Comparison of ENCODE assay signal across 8 mouse cellular contexts in the genomic region with DNA sequence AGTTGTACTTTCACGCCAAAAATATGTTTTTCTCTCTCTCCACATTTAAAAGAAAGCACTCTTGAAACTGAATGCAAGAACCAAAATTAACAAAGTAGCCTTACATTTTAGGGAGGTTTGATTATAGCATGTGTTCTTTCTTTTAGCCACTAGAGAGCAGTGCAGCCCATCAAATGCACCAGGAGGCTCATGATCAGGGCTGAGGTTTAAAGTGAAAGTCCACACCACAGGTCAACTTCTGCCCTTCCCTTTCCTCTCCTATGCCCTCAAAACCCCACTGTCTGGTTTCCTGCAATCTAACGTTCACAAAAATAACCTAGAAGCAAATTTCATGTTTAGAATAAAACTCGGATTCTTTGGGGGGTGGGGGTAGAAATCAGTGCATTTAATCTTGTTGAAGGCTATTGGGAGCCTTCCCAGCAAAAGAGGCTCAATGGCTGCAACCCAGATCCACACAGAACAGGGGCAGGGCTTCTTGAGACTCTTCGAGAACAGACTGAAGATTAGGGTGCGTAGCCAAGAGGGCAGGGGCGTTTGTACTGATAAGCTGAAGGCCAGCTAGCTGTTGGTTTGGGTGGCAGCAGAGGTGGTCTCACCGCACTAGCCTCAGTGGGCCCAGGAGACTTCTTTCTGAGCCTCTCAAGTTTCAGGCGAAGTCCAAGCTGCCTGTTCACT. TPM values are rescaled to one million over a fixed set of nuclear protein-coding genes. Genes with fewer than 3 reads are reported as not detected.
A peak's percentile ranks its signal among the peaks of the same experiment; 100 is the strongest.
DNase-seq lines count a peak whose midpoint lies in the region; ATAC-seq lines count a peak whose summit lies in the region.

No protein-coding gene starts in this region.

- WGBS in forebrain, embryonic 14.5 days = 41% methylated on average over 8 of the region's 8 CpGs
- WGBS in hindbrain, embryonic 16.5 days = 46% methylated on average over 8 of the region's 8 CpGs
- 48% methylated on average over 8 of the region's 8 CpGs for WGBS in midbrain, embryonic 13.5 days

- no peaks in the 10 kb centered on the region for H3K36me3 ChIP-seq in forebrain, embryonic 14.5 days (ENCODE audit: control insufficient read depth, insufficient read depth, low read length)
- no peaks in the 10 kb centered on the region for H3K36me3 ChIP-seq in hindbrain, embryonic 16.5 days (ENCODE audit: control insufficient read depth, insufficient read depth, low read length)
- no peaks in the 10 kb centered on the region for H3K36me3 ChIP-seq in midbrain, embryonic 13.5 days

- H3K27ac ChIP-seq in forebrain, embryonic 14.5 days (ENCODE audit: low read depth, low read length) = no peak overlapping the region
- no peak overlapping the region for H3K27ac ChIP-seq in hindbrain, embryonic 16.5 days (ENCODE audit: low read depth, low read length)
- H3K27ac ChIP-seq in midbrain, embryonic 13.5 days = no peak overlapping the region

- H3K4me1 ChIP-seq in forebrain, embryonic 14.5 days (ENCODE audit: control insufficient read depth, insufficient read depth, low read length) = no peaks in the 10 kb centered on the region
- no peaks in the 10 kb centered on the region; the same call in 1 of the 2 replicates for H3K4me1 ChIP-seq in hindbrain, embryonic 16.5 days (ENCODE audit: control insufficient read depth, insufficient read depth, low read depth, low read length)
- H3K4me1 ChIP-seq in midbrain, embryonic 13.5 days (replicated peaks) = no peaks in the 10 kb centered on the region

- intact Hi-C loops in left cerebral cortex, postnatal 4 days (cut with DNase I) = loop anchor here (10.0 kb wide), 2 partner anchors 364 to 1844 kb away; no protein-coding TSS in a partner anchor

- H3K9me3 ChIP-seq in forebrain, embryonic 14.5 days (replicated peaks; ENCODE audit: control insufficient read depth, low read length) = no peaks in the 10 kb centered on the region
- H3K9me3 ChIP-seq in hindbrain, embryonic 16.5 days (ENCODE audit: control insufficient read depth, low read length) = no peaks in the 10 kb centered on the region
- H3K9me3 ChIP-seq in midbrain, embryonic 13.5 days = no peaks in the 10 kb centered on the region

- no peaks in the 10 kb centered on the region for H3K27me3 ChIP-seq in forebrain, embryonic 14.5 days (replicated peaks; ENCODE audit: control insufficient read depth, insufficient read depth, low read length)
- no peaks in the 10 kb centered on the region for H3K27me3 ChIP-seq in hindbrain, embryonic 16.5 days (replicated peaks; ENCODE audit: control insufficient read depth, insufficient read depth, low read length)
- H3K27me3 ChIP-seq in midbrain, embryonic 13.5 days = no peaks in the 10 kb centered on the region

- peak; percentile 81 for ATAC-seq in forebrain, embryonic 14.5 days
- peak; percentile 80 for ATAC-seq in hindbrain, embryonic 16.5 days
- ATAC-seq in midbrain, embryonic 13.5 days = peak; percentile 73

- no peak overlapping the region for H3K4me2 ChIP-seq in forebrain, embryonic 14.5 days (ENCODE audit: low read length)
- peak overlapping the region; percentile 34; the same call in 1 of the 2 replicates for H3K4me2 ChIP-seq in hindbrain, embryonic 16.5 days (ENCODE audit: low read length)
- H3K4me2 ChIP-seq in midbrain, embryonic 13.5 days (replicated peaks) = no peak overlapping the region

- no peak overlapping the region for H3K9ac ChIP-seq in forebrain, embryonic 14.5 days (ENCODE audit: low read length)
- H3K9ac ChIP-seq in hindbrain, embryonic 16.5 days (ENCODE audit: low read depth, low read length) = no peak overlapping the region
- no peak overlapping the region for H3K9ac ChIP-seq in midbrain, embryonic 13.5 days (replicated peaks)

- H3K4me3 ChIP-seq in forebrain, embryonic 14.5 days (ENCODE audit: low read depth, low read length) = no peak overlapping the region
- H3K4me3 ChIP-seq in hindbrain, embryonic 16.5 days (ENCODE audit: low read length) = no peak overlapping the region
- H3K4me3 ChIP-seq in midbrain, embryonic 13.5 days (replicated peaks) = no peak overlapping the region

- DNase-seq in thymus, postnatal 0 days (ENCODE audit: low spot score) = peak; percentile 26
- DNase-seq in thymus, postnatal 14 days = no peak
- DNase-seq in brain, embryonic 18.5 days (ENCODE audit: low read depth, low spot score) = peak; percentile 16
- peak; percentile 71 for DNase-seq in forebrain, embryonic 14.5 days (ENCODE audit: low spot score)
- peak; percentile 17 for DNase-seq in left cerebral cortex, postnatal 4 days
- no peak for DNase-seq in T-cell, adult 2 months (ENCODE audit: low spot score)

RNA-seq across cellular contexts. Expression of a gene that starts 59.3 kb away (rescaled TPM):
- polyA plus RNA-seq in thymus, postnatal 0 days (2015; fragmentation: Nextera tagmentation; extraction: Ambion mirVana) = 7.5 TPM in 2 replicates
- 7.9 and 8.1 TPM in 2 replicates for polyA plus RNA-seq in forebrain, embryonic 14.5 days (2014; fragmentation: Nextera tagmentation; extraction: Ambion mirVana)
- 4.9 and 5.5 TPM in 2 replicates for polyA plus RNA-seq in hindbrain, embryonic 16.5 days (2015; fragmentation: Nextera tagmentation; extraction: Ambion mirVana)
- total RNA-seq in left cerebral cortex, postnatal 4 days (2021) = 10 to 100 TPM; 29.4 to 30.2 TPM
- 3.8 and 4.7 TPM in 2 replicates for polyA plus RNA-seq in midbrain, embryonic 13.5 days (2015; fragmentation: Nextera tagmentation; extraction: Ambion mirVana)

Comparison
In these comparisons a context has a peak if more than half of its experiments do, and no peak if none do; other contexts are left out.
1. DNase-seq: peak in thymus, postnatal 0 days (single experiment), brain, embryonic 18.5 days (single experiment), forebrain, embryonic 14.5 days (single experiment) and left cerebral cortex, postnatal 4 days (single experiment); none in thymus, postnatal 14 days (single experiment) and T-cell, adult 2 months (single experiment).
2. Peak in every context shown above with its lines, with median percentiles within 50 percentile points of each other: ATAC-seq.